Mouse (Mus musculus) ovary, postnatal 14 days (tissue): ENCODE data around the gene Ifih1.

Source experiments
- DNase-seq: peaks from one replicate; pipeline ENCODE4 v3.0.0; 2022; ENCODE audit warnings: low spot score

The Ifih1 gene

GRCm38 (mm10) chr2:62549131-62549530, 96.9 kb downstream of the Ifih1 start:
- DNase-seq, result no peak

- no peak for DNase-seq
Measured at GRCm38 (mm10) chr2:62548104-62548503, 98.0 kb downstream of the Ifih1 start.
